Mouse (Mus musculus): ENCODE measurements around the gene Ly6g6f.
"Not testable (repeated sequence)": the region's sequence is repeated elsewhere in the genome, so short reads cannot be mapped to it uniquely, and the experiment has no call there.

Gene Ly6g6f

DNA sequence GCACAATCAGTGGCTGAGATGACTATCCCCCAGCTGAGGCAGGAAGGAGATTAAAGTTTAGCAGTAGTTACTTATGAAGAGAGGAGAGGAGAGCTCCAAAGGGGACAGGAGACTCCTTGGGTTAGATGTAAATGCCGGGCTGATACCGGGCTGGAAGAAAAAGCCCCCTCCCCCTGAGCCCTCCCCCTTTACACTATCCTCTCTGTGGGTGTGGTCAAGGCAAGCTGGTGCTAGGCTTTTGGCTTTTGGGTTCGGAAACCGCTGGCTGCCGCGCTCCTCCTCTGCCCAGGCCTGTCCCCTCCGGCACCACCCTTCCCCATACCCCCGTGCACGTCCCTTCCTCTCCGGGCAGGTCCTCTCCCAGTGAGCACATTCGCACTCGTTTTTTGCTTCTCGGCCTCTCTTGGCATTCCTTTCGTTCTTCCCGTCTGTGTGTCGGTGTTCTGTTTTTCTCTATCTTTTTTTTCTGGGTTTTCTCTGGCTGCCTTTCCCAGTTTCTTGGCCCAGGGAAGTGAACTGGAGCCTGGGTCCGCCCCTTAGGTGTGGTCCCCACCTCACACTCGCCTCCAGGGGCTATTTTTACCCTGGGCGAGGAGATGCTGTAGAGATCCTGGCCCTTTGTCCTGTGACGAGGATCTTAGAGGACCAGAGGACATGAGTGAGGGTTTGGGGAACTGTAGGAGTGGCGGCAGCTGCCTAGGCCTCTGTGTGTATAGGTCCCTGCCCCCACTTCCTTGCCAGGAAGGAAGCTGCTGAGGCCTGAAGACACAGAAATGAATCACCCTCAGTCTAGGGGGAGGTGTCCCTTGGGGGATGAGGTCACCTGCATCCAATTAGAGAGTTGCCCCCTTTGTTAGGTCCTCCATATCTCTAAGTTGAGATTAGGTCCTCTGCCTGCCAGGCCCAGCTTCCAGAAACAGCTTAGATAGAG, 34.0 kb downstream of the Ly6g6f start:
- DNase-seq, result peak; percentile 89

DNA sequence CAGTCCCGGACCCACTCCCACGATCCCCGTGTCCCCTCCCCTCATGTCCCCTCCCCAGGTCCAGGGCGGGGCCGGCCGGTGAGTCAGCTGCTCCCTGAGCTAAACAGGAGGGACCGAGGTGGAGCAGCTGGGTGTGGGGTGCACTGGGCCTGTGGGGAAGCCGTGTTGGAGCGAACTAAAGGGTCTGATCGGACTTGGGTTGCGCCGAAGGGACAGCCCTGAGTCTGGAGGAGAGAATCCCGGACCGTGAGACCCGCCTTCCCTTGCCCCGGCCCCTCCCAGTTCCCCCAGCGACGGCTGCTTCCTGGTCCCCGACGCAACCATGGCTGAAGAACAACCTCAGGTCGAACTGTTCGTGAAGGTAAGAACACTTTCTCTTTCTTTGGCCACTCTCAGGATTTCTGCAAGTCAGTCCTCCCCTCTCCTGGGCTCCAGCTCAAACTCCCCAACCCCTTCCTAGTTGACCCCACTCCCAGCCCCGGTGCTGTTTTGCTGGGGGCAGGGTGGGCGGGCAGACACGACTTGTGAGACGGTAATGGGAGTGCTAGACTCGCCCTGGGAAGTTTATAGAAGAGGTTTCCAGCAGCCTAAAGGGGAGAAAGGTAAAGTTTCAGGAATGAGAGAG, 35.2 kb downstream of the Ly6g6f start:
- DNase-seq, result peak; percentile 87

GRCm38 (mm10) chr17:35049561-35050016, 35.8 kb downstream of the Ly6g6f start, which contains the start of gene Clic1:
Gene Clic1, plus strand, starts transcription at chr17:35049966.
- DNase-seq, result peak; percentile 72

DNA sequence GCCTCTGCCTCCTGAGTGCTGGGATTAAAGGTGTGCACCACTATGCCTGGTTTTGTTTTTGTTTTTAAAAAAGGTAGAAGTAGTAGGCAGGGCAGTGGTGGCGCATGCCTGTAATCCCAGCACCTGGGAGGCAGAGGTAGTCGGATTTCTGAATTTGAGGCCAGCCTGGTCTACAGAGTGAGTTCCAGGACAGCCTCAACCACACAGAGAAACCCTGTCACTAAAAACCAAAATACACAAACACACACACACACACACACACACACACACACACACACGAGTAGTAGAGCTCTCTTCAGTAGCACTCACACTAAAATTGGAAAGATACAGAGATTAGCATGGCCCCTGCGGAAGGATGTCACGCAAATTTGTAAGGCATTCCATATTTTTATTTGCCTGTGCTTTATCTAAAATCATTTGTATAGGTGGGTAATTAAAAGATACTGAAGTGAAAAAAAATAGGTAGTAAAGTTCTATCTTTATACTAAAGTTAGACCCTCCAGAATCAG, 36.4 kb downstream of the Ly6g6f start:
- no peak for DNase-seq

DNA sequence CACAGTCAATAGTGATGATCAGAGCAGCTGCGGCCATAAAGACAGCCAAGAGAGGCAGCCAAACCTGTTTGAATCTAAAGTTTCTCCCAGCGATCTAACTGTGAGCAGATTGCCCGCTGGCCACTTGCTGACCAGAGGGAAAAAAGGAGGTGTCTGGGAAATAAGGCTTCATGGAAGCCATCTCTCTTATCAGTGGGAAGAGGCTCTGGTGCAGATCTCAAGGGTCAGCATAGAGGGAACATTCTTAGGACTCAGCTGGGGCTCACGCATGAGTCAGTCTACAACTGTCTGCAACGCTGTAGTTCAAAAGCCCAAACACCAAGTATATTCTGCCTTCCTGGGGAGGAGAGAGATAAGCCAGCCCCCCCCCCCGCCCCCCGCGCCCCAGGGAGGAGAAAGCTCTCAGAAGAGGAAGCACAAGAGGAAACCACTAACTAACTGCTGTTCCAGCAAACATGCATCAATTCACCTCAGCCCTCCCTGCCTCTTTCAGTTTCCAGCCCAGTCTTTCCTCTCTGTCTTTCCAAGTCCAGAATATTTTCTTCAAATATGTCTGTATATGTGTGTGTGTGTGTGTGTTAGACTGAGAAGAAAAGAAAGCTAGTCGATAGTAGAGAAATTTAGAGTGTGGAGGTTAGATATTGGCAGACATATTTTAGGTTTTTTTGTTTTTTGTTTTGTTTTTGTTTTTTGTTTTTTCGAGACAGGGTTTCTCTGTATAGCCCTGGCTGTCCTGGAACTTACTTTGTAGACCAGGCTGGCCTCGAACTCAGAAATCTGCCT, 37.1 kb downstream of the Ly6g6f start:
- DNase-seq, result peak; percentile 32

- DNase-seq, result peak; percentile 73
Observed at GRCm38 (mm10) chr17:35047688-35048087, 37.7 kb downstream of the Ly6g6f start.

- peak; percentile 99 for DNase-seq
Observed at GRCm38 (mm10) chr17:35046681-35047455, 38.5 kb downstream of the Ly6g6f start, which contains the start of gene Msh5. Gene Msh5, minus strand, starts transcription at chr17:35046745.

DNA sequence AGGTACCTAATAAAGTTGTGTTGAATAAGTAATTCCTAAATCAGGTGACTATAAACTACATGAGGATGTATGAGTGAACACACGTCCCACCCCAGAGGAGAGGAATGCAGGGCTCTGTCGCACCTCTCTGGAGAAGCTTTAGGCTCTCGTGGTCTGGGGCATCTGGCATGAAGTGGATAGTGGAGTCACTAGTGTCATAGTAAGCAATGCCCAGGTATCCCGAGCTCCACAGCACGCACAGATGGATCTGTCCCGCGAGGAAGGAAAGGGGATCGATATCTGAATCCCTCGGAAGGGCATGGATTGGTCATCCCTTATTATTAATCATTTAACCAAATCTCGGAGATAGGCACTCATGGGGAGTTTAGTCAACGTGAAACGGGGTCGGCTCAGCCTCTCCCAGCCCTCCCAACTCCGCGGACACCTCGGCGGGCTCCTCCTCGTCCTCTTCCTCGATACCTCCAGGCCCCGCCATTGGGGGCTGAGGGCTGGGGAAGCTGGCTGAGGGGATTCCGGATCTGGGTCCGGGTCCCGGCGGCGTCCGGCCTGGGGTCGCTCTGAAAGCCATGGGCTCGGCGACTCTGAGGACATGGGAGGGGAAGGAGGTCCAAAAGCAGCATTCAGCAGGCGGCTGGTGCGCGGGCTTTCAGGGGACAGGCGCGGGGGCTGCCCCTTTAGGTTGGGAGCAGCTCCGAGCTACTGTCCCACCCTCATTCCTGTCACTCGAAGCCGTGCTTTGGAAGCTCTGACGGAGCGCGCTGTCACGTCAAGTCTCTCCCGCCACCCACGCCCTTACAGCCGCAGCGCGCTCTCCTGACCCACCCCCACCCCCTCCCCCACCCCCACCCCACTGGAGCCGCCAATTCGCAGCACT, 39.4 kb downstream of the Ly6g6f start:
- no peak for DNase-seq

DNA sequence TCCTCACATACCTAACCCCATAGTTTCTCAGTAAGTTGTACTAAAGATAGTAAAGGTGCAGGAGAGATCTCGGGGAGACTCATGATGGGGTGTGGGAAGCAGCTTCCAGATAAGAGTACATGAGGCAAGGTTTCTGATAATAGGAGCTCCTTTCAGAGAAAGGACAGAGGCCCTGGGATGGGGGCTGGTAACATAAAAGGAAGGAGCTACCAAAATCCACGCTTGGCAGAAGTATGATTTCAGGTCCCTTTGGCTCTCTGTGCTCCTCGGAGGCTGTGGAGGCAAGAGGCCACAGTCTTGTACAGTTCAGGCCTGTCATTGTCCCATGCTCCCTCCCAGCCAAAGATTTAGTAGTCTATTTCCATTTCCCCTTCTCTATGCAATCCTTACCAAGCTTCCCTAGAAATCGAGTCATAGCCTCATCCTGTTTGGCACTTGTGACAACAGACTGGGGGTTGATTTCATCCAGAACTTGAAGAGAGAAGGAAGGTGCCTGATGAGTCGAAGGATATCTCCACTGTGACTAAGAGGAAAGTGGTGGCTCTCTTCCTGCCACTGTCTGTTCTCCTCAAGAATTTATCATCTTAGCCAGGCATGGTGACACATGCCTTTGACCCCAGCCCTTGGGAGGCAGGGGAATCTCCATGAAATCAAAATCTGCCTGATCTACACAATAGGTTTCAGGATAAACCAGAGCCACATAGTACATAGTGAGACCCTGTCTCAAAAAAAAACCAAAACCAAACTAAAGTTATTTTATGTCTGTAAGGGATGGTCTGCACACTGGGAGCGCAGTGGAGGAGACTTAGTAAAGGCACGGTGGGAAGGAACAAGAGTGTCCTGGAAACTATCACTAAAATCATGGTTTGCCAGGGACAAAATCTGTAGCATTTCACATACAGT, 40.3 kb downstream of the Ly6g6f start:
- DNase-seq, result no peak

GRCm38 (mm10) chr17:35043794-35044193, 41.6 kb downstream of the Ly6g6f start:
- no peak for DNase-seq

DNA sequence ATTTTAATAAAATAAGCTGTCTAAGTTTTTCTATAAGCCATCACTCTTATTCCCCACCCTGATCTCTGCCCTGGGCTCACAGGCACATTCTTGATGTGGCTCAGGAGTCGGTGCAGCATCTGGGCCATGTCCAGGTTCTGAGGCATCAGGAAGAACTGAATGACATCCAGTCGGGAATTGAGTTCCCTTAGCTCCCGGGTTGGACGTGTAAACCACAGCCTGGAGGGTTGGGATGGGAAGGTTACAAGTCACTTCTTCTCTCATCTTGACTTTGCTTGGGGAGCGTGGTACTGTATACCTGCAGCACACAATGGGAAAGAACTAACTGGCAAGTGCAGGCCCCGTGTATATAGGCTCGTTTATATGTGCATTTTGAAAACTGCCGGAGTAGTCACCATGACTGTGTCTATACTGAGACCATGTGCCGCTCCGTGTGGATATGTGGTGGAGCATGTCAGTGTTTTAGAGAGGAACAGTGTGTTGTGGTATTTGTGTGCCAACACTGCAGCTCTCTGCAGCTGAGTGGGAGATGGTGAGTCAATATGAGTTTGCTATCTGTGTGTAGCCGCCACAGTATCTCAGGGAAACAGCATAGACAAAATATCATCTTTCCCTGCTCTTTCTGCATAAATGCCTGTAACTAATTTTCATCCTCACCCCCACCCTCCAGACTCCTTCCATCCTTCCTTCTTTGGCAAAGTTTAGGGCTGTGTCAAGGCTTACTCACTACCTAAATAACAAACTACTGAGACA, 46.1 kb downstream of the Ly6g6f start:
- DNase-seq, result no peak

DNA sequence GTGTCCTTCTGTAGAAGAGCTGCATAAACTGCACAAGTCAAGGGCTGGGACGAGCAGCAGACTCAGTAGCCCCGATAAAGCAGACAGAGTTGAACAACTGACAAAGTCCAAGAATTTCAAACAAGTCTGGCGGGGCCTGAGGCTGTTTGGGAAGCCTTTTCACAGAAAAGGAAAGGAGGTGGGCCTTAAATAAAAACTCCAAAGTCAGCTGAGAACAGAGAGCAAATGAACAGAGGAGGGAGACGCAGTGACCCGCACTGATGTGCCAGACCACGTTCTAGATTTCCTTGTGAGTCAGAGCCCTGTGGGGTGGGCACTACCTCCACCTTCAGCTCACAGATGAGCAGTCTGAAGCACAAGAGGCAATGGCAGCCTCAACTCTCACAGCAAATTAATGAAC, 50.5 kb downstream of the Ly6g6f start:
- DNase-seq, result no peak

DNA sequence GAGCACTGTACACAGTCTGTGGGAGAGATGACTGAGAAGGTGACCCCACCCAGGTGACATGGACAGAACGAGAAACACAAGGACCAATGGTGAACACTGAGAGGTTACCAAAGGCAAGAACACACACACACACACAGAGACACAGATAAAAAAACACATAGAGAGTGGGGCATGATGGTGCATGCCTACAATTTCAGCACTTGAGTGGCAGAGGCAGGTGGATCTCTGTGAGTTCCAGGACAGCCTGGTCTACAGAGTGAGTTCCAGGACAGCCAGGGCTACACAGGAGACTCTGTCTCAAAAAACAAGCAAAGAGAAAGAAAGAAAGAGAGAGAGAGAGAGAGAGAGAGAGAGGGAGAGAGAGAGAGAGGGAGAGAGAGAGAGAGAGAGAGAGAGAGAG, 51.7 kb downstream of the Ly6g6f start:
- DNase-seq, result not testable (repeated sequence)

DNA sequence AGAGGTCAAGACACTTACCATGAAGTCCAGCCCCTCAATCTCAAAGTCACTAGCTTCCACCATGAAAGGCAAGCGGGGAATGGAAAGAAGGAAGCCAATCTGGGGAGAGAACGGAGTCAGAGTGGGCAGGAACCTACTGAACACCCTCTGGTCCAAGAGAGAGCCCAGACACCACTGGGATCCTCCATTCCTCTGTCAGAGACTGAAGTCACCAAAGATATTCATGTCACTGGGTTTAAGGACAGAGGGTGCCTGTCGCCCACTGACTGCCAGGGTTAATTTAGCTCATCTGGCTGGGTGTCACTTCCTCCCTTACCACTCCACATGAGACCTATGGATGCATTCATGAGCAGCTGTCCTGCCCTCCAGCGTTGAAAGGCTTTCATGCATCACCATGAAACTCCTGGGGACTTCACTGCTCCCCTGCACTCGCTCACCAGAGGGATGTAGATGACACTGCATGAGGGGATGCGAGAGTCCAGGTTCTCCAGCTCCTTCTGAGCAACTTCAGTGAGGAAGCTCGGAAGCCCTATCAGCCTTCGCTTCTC, 53.0 kb downstream of the Ly6g6f start:
- no peak for DNase-seq

- no peak for DNase-seq
Observed at GRCm38 (mm10) chr17:35031880-35032279, 53.5 kb downstream of the Ly6g6f start.

DNA sequence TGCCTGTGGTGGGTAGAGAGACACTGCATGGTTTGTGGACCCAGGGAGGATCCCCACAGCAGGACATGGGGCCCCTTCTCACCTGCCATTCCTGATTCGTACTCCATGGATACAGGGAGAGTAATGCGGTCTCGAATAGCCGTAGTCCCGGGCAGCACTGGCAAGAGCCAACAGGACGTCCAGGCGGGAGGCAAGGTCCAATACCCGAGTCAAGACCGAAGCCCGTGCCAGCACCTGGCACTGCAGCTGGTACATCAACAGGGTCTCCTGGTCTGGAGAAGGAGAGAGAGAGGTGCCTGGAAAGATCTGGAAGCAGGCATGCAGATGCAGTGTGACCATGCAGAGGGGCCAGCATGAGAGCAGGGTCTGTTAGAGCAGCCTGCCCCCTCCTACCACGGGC, 54.1 kb downstream of the Ly6g6f start:
- no peak for DNase-seq

All from kidney, postnatal 14 days (tissue).